Mouse (Mus musculus) spleen, adult 2 months (tissue): ENCODE measurements around the gene Tenm4.

ENCODE experiments used
- CTCF ChIP-seq: fragments of 200-500 bp; IDR thresholded peaks from 2 replicates; pipeline ENCODE4 v1.5.1; 2011; ENCODE audit warnings: mild to moderate bottlenecking, inconsistent platforms; ENCODE audit not compliant: insufficient read depth, insufficient read length, insufficient replicate concordance; ENCODE audit errors: extremely low read depth
- POLR2A ChIP-seq: fragments of 200-500 bp; IDR thresholded peaks from 2 replicates; pipeline ENCODE4 v1.6.1; 2011; ENCODE audit warnings: low read depth, low read length, inconsistent platforms

GRCm38 (mm10) chr7:96352671-96353070 is 181.6 kb downstream of the Tenm4 start:
- TF ChIP-seq POLR2A (no peak), CTCF (no peak)
